Mouse (Mus musculus): Measurements from ENCODE around the gene Cdkn2aipnl.

DNA sequence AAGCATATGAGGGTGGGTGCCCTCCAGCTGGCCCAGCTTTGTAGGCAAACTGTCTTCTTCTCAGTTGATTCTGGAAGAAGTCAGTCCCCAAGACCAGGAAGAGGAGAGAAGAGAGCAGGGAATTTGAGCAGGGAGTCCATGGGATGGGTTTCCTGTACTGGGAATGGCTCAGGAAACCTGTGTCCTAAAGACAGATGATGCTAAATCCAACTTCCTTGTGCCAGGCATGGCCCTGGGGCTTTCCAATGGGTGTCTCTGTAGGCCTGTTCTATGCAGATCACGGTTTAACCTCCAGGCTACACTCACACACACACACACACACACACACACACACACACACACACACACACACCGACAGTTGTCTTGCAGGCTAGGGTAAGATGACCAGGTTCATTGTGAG, 48.9 kb upstream of the Cdkn2aipnl start:
- TF ChIP-seq CTCF (IDR thresholded peaks at IDR 0.05; ENCODE audit: borderline replicate concordance, control insufficient read depth, extremely low read depth, insufficient read depth, low read length, poor library complexity) (no peak), POLR2A (IDR thresholded peaks at IDR 0.05; ENCODE audit: control insufficient read depth, extremely low read depth, insufficient read depth, low read length, poor library complexity) (no peak)
